Mouse (Mus musculus): ENCODE measurements at regions not wholly inside any gene's neighbourhood (a gene's known extent, or its start where the extent isn't known, plus 50 kb on each side); places are given as distances from the start of the nearest gene placed in this dataset.

DNA sequence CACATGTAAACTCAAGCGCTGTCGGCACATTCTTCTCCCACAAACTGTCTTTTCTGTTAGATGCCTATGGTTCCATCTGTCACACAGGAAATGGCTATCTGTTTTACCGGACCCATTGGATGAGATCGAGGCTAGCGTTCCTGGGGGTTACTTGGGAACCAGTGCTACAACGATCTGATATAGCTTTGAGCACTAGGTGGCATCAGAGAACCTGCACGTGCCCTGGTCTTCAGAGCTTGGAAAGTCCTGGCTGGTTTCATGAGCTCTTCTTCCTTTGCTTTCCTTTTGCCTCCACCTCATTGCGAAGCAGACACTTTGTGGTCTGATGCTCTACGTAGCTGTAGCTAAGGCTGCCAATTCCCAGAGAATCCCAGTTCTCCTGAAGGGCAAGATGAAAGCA, 123.8 kb upstream of the Cyyr1 start:
- Histone ChIP-seq H3K36me3 (replicated peaks) (no peaks in the 10 kb centered on the region), H3K9me3 (replicated peaks) (peaks cover 3% of the 10 kb centered on the region; the same call in 1 of the 2 replicates), H3K4me3 (ENCODE audit: low read depth, low read length) (no peak overlapping the region), H3K4me1 (ENCODE audit: insufficient read depth, low read depth, low read length) (no peaks in the 10 kb centered on the region), H3K27me3 (ENCODE audit: insufficient read depth, low read length) (peaks cover 2% of the 10 kb centered on the region; the same call in 1 of the 2 replicates)
- ATAC-seq (ENCODE audit: extremely low read depth, insufficient number of reproducible peaks, low FRiP score, poor library complexity, severe bottlenecking) (no peak), DNase-seq (ENCODE audit: low spot score) (no peak)
- TF ChIP-seq GATA1 (IDR thresholded peaks at IDR 0.05; ENCODE audit: borderline replicate concordance, low read length): no peak
- TF ChIP-seq GATA2 (IDR thresholded peaks at IDR 0.05; ENCODE audit: borderline replicate concordance, low read depth, low read length): no peak

GRCm38 (mm10) chr16:85668767-85669166, 115.6 kb upstream of the Cyyr1 start:
- TF ChIP-seq CTCF (IDR thresholded peaks at IDR 0.05; ENCODE audit: low read depth, low read length): no peak
- TF ChIP-seq TAL1 (conservative IDR thresholded peaks at IDR 0.05; ENCODE audit: low read depth, low read length): no peak
- no peak for TF ChIP-seq POLR2AphosphoS5 (IDR thresholded peaks at IDR 0.05; ENCODE audit: insufficient replicate concordance, low read depth, low read length)
- TF ChIP-seq GATA1 (IDR thresholded peaks at IDR 0.05; ENCODE audit: borderline replicate concordance, low read length): no peak
- TF ChIP-seq GATA2 (IDR thresholded peaks at IDR 0.05; ENCODE audit: borderline replicate concordance, low read depth, low read length): no peak
- H3K9me3 ChIP-seq (replicated peaks): peaks cover 2% of the 10 kb centered on the region; the same call in 1 of the 2 replicates

DNA sequence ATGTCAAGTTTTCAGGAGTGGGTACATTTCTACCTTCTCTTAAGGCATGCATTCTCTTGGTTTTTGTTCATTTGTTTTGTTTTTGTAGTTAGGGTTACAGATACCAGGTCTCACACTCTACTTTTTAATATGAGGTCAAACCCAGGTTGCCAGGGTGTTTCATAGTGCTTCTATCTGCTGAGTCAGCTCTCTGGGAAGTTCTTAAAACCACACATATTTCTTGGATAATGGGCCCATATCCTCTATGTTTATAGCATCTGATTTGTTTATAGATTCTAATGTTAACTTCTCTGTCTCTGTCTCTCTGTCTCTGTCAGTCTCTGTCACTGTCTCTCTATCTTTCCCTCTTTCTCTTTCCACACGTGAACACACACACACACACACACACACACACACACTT, 114.6 kb upstream of the Cyyr1 start:
- no peak for TF ChIP-seq CTCF (IDR thresholded peaks at IDR 0.05; ENCODE audit: low read depth, low read length)
- no peak for TF ChIP-seq GATA1 (IDR thresholded peaks at IDR 0.05; ENCODE audit: borderline replicate concordance, low read length)
- no peak for TF ChIP-seq TAL1 (conservative IDR thresholded peaks at IDR 0.05; ENCODE audit: low read depth, low read length)
- TF ChIP-seq GATA2 (IDR thresholded peaks at IDR 0.05; ENCODE audit: borderline replicate concordance, low read depth, low read length): no peak
- TF ChIP-seq POLR2AphosphoS5 (IDR thresholded peaks at IDR 0.05; ENCODE audit: insufficient replicate concordance, low read depth, low read length): no peak
- Histone ChIP-seq H3K4me3 (ENCODE audit: low read depth, low read length) (no peak overlapping the region), H3K4me1 (ENCODE audit: insufficient read depth, low read depth, low read length) (no peaks in the 10 kb centered on the region), H3K27me3 (ENCODE audit: insufficient read depth, low read length) (no peaks in the 10 kb centered on the region), H3K36me3 (replicated peaks) (no peaks in the 10 kb centered on the region), H3K9me3 (replicated peaks) (peaks cover 2% of the 10 kb centered on the region; the same call in 1 of the 2 replicates)
- DNase-seq (ENCODE audit: low spot score) (no peak), ATAC-seq (ENCODE audit: extremely low read depth, insufficient number of reproducible peaks, low FRiP score, poor library complexity, severe bottlenecking) (no peak)

More at GRCm38 (mm10) chr16:85668767-85669166, 115.6 kb upstream of the Cyyr1 start:
- ATAC-seq (ENCODE audit: extremely low read depth, insufficient number of reproducible peaks, low FRiP score, poor library complexity, severe bottlenecking): no peak
- Histone ChIP-seq H3K4me3 (ENCODE audit: low read depth, low read length) (no peak overlapping the region), H3K27me3 (ENCODE audit: insufficient read depth, low read length) (no peaks in the 10 kb centered on the region), H3K36me3 (replicated peaks) (no peaks in the 10 kb centered on the region), H3K4me1 (ENCODE audit: insufficient read depth, low read depth, low read length) (no peaks in the 10 kb centered on the region)
- DNase-seq (ENCODE audit: low spot score): no peak

DNA sequence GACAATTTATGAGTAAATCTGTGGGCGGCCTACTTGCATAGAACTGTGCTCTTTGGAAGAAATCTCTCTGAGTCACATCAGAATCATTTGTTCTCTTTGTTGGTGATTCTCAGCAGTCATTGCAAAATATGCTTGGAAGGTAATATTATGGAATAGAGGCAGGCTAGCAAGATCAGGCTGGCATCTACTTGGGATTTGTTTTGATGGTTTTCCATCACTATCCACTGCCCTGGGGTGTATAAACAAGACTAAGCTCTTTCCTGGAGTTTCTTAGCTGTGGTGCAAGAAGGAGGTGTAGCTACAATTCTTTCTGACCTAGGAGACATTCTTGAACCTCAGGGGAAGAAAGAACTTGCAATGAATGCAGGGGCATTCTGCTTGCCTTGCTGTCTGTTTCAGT, 96.3 kb upstream of the Cyyr1 start:
- H3K9me3 ChIP-seq (replicated peaks): no peaks in the 10 kb centered on the region
- ATAC-seq (ENCODE audit: extremely low read depth, insufficient number of reproducible peaks, low FRiP score, poor library complexity, severe bottlenecking) (no peak), DNase-seq (ENCODE audit: low spot score) (no peak)
- H3K4me3 ChIP-seq (ENCODE audit: low read depth, low read length): no peak overlapping the region
- H3K27me3 ChIP-seq (ENCODE audit: insufficient read depth, low read length): no peaks in the 10 kb centered on the region
- no peaks in the 10 kb centered on the region for H3K36me3 ChIP-seq (replicated peaks)
- no peaks in the 10 kb centered on the region for H3K4me1 ChIP-seq (ENCODE audit: insufficient read depth, low read depth, low read length)
- TF ChIP-seq POLR2AphosphoS5 (IDR thresholded peaks at IDR 0.05; ENCODE audit: insufficient replicate concordance, low read depth, low read length) (no peak), GATA1 (IDR thresholded peaks at IDR 0.05; ENCODE audit: borderline replicate concordance, low read length) (no peak), CTCF (IDR thresholded peaks at IDR 0.05; ENCODE audit: low read depth, low read length) (no peak), TAL1 (conservative IDR thresholded peaks at IDR 0.05; ENCODE audit: low read depth, low read length) (no peak), GATA2 (IDR thresholded peaks at IDR 0.05; ENCODE audit: borderline replicate concordance, low read depth, low read length) (no peak)

GRCm38 (mm10) chr16:85640992-85641391, 87.8 kb upstream of the Cyyr1 start:
- no peak for ATAC-seq (ENCODE audit: extremely low read depth, insufficient number of reproducible peaks, low FRiP score, poor library complexity, severe bottlenecking)
- no peak for TF ChIP-seq GATA1 (IDR thresholded peaks at IDR 0.05; ENCODE audit: borderline replicate concordance, low read length)
- TF ChIP-seq CTCF (IDR thresholded peaks at IDR 0.05; ENCODE audit: low read depth, low read length): no peak
- TF ChIP-seq GATA2 (IDR thresholded peaks at IDR 0.05; ENCODE audit: borderline replicate concordance, low read depth, low read length): no peak
- TF ChIP-seq POLR2AphosphoS5 (IDR thresholded peaks at IDR 0.05; ENCODE audit: insufficient replicate concordance, low read depth, low read length): no peak
- TF ChIP-seq TAL1 (conservative IDR thresholded peaks at IDR 0.05; ENCODE audit: low read depth, low read length): no peak

DNA sequence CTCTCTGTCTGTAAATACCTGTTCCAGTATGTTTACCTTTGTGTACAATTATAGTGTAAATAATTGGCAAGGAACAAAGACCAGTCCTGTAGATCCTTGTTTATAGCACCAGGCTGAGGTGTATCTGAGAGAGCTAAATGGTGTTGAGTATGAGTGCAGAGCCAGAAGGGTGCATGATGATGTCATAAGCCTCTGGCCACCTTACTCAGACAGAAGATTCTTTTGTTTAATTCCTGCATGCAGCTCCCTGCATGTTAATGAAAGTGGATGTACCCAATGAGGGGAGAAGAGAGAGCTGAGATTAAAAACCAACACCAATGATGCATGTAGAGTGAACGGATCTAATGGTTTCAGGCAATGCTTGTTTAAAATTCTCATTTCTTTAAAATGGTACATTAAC, 83.9 kb upstream of the Cyyr1 start:
- TF ChIP-seq POLR2AphosphoS5 (IDR thresholded peaks at IDR 0.05; ENCODE audit: insufficient replicate concordance, low read depth, low read length) (no peak), CTCF (IDR thresholded peaks at IDR 0.05; ENCODE audit: low read depth, low read length) (no peak), GATA2 (IDR thresholded peaks at IDR 0.05; ENCODE audit: borderline replicate concordance, low read depth, low read length) (no peak), TAL1 (conservative IDR thresholded peaks at IDR 0.05; ENCODE audit: low read depth, low read length) (no peak), GATA1 (IDR thresholded peaks at IDR 0.05; ENCODE audit: borderline replicate concordance, low read length) (no peak)
- H3K4me3 ChIP-seq (ENCODE audit: low read depth, low read length): no peak overlapping the region
- no peaks in the 10 kb centered on the region for H3K4me1 ChIP-seq (ENCODE audit: insufficient read depth, low read depth, low read length)
- ATAC-seq (ENCODE audit: extremely low read depth, insufficient number of reproducible peaks, low FRiP score, poor library complexity, severe bottlenecking) (no peak), DNase-seq (ENCODE audit: low spot score) (no peak)
- no peaks in the 10 kb centered on the region for H3K36me3 ChIP-seq (replicated peaks)
- peaks cover 11% of the 10 kb centered on the region for H3K9me3 ChIP-seq (replicated peaks)
- no peaks in the 10 kb centered on the region for H3K27me3 ChIP-seq (ENCODE audit: insufficient read depth, low read length)

More at GRCm38 (mm10) chr16:85640992-85641391, 87.8 kb upstream of the Cyyr1 start:
- H3K27me3 ChIP-seq (ENCODE audit: insufficient read depth, low read length): no peaks in the 10 kb centered on the region
- no peaks in the 10 kb centered on the region for H3K4me1 ChIP-seq (ENCODE audit: insufficient read depth, low read depth, low read length)
- no peaks in the 10 kb centered on the region for H3K36me3 ChIP-seq (replicated peaks)
- no peak overlapping the region for H3K4me3 ChIP-seq (ENCODE audit: low read depth, low read length)
- no peak for DNase-seq (ENCODE audit: low spot score)
- H3K9me3 ChIP-seq (replicated peaks): peaks cover 14% of the 10 kb centered on the region
